Mouse (Mus musculus) C2C12 (cell line): ENCODE results near the gene Mroh3.

ENCODE experiments used
- CEBPB ChIP-seq: IDR thresholded peaks from one replicate; pipeline ENCODE4 v1.6.1; 2011; ENCODE audit warnings: low read depth, mild to moderate bottlenecking, control low read depth, moderate library complexity
- CTCF ChIP-seq: IDR thresholded peaks from one replicate; pipeline ENCODE4 v1.5.1; 2011; ENCODE audit not compliant: control insufficient read depth, insufficient read depth, insufficient read length
- MAX ChIP-seq: IDR thresholded peaks from one replicate; pipeline ENCODE4 v1.6.1; 2011; ENCODE audit warnings: mild to moderate bottlenecking, control low read depth
- USF1 ChIP-seq: IDR thresholded peaks from one replicate; pipeline ENCODE4 v1.6.1; 2011; ENCODE audit warnings: low read depth, mild to moderate bottlenecking, control low read depth, moderate library complexity

GRCm38 (mm10) chr1:136151371-136151770 lies 61.3 kb downstream of the Mroh3 start:
- TF ChIP-seq CTCF (no peak), USF1 (no peak), CEBPB (no peak), MAX (no peak)
